Mouse (Mus musculus): Measurements from ENCODE around the gene Rnf186. TPM values are rescaled to one million over a fixed set of nuclear protein-coding genes. Genes with fewer than 3 reads are reported as not detected.

Gene Rnf186
- not detected for total RNA-seq (2021)

DNA sequence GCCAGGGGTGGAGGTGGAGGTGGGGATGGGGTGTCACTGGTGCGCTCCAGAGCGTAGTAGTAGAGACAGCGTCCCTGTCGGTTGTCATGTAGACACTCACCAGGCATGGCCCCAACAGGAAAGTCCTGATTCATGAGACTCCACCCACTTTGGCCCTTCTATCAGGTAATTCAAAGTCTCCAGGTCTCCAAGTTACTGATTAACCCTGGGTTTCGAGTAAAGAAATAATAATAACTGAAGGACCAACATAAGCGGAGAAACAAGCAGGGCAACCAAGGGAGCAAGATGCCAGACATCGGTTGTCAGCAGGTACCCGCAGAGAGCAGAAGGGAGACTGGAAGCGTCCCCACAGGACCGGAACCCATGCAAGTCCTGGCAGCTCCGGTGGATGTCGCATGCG lies at the start of gene Rnf186:
Gene Rnf186, plus strand, starts transcription at position 247 of the 400 bp plus-strand sequence.
- no peak for DNase-seq
- intact Hi-C loops (cut with DNase I): no loop called here

DNA sequence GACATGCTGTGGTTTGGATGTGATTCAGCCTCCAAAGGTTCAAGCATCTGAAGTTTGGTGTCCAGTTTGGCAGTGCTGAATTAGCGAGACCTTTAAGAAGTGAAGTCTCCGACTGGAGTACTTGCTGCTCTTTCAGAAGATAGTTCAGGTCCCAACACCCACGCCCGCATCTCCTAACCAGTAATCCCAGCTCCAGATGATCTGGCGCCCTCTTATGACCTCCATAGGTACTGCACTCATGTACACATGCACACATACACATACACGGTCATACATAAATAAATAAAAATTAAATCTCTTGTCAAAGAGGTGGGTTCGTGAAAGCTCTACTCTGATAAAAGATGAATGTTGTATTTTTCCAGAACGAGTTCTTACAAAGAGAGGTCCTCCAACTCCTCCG lies 49.6 kb upstream of the Rnf186 start:
- DNase-seq: no peak
- intact Hi-C loops (cut with DNase I): loop anchor here (10.0 kb wide), 1 partner anchor 338 kb away; no protein-coding TSS in a partner anchor

DNA sequence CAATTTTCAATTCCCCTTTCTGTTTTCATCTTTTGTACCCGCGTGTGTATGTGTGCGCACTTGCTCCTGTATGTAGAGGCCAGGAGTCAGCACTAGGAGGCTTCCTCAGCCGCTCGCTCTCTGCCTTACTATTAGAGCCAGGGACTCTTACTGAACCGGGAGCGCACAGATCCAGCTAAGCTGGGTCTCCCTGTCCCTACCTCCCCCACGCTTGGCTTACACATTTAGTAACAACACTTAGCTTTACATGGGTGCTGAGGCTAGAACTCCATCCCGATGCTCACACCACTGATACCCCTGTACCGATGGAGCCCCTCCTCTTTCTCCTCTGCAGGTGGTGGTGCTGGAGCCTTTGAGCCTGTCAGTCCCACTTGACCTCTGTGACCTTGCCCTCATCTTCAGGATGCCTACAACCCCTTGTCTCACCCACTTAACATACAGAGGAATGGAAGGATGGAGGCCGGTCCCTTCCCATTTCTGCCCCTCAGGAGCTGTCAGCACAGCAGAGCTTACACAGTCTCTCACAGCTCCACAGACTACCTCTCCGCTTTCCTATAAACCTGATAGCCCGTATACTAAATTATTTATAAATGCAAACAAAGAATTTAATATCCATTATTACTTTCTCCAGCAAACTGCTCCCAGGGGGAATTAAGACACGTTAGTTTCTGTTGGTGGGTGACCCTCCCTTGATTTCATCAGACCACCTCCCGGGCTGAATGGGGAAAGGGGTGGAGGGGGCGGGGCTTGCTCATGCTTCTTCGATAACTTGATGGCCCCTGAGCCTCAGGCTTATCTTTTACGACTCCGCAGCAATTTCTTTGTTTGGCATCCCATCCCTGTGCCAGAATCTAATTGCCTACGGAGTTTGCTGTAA lies 45.4 kb upstream of the Rnf186 start:
- intact Hi-C loops (cut with DNase I): loop anchor here (1.0 to 10.0 kb wide), 3 partner anchors 76 to 413 kb away; no protein-coding TSS in a partner anchor
- no peak for DNase-seq

DNA sequence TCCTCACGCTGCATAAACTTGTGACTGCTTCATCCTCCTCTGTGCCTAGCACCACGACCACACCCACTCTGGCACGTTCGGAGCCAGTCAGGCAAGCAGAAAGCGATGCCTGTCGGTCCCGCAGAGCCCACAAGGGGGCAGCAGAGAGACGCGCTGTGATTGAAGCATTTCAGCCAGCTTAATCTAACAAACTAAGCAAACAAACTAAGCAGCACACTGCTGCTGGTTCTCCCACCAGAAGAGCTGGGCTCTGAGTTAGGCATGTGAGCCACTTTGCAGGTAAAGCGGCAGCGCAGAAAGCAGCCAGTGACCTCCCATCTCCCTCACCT lies 44.8 kb upstream of the Rnf186 start:
- intact Hi-C loops (cut with DNase I): loop anchor here (1.0 to 10.0 kb wide), 3 partner anchors 75 to 413 kb away; no protein-coding TSS in a partner anchor
- DNase-seq: peak; percentile 96 to 98

DNA sequence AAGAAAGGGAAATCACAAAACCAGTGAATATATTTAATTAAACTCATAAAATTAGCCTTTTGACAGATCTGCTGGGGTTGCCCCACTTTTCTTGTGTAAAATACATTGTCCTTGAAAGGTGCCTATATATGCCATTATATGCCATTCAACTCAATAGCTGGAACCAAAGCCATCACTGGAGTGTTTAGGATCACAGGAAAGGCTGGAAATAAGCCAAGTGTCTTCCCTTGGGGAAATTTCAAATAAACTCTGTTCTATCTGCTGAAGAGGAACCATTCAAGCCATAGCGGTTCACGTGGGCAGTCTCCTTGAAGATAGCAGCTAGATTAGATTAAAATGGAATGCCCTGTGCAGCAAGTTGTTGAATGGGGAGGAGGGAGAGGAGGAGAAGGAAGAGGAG lies 41.4 kb upstream of the Rnf186 start:
- no peak for DNase-seq
- intact Hi-C loops (cut with DNase I): loop anchor here (10.0 kb wide), 1 partner anchor 409 kb away; no protein-coding TSS in a partner anchor

DNA sequence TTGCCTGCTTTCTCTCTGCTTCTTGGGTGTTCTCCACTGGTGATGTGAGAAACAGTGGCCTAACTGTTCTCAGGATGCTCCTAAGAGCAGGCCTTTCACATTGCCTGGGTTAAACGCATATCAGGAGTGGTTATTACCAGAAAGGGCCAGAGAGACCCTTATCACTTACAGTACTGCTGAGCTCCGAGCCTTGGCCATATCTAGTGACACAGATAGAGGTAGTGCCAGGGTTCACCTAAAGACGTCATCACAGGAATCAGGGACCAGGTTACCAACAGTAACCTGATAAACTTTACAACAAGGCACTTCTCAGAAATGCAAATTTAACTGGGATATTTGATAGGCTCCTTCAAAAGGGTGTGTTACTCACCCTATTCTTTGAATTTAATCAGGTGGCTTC lies 33.0 kb upstream of the Rnf186 start:
- intact Hi-C loops (cut with DNase I): no loop called here
- DNase-seq: no peak

DNA sequence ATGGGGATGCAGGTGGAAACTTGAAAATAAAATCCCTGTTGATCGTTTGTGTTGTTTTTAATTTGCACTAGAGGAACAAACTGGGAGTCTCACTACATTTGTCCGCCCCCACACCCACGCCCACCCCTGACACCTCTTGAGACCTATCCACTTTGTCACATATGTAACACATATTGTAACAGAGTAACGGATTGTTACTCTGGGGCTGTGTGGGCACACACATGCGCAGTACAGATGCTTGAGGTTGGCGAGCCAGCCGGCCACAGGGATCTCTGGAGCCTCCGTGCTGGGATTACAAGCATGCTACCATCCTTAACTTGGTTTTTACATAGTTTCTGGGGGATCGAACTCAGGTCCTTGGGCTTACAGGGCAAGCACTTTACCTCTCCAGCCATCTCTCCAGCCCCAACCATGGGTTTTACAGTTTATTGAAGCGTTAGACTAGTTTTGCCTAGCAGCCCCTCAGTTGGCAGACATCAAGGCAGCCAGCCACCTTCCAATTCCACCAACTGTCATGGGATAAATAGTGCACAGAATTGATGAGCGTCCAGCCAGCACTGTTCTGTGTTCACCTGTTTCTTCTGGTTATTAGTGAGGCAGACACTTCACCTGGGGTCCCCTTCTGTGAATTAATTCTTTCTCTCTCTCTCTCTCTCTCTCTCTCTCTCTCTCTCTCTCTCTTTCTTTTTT lies 32.3 kb upstream of the Rnf186 start:
- intact Hi-C loops (cut with DNase I): no loop called here
- DNase-seq: no peak

DNA sequence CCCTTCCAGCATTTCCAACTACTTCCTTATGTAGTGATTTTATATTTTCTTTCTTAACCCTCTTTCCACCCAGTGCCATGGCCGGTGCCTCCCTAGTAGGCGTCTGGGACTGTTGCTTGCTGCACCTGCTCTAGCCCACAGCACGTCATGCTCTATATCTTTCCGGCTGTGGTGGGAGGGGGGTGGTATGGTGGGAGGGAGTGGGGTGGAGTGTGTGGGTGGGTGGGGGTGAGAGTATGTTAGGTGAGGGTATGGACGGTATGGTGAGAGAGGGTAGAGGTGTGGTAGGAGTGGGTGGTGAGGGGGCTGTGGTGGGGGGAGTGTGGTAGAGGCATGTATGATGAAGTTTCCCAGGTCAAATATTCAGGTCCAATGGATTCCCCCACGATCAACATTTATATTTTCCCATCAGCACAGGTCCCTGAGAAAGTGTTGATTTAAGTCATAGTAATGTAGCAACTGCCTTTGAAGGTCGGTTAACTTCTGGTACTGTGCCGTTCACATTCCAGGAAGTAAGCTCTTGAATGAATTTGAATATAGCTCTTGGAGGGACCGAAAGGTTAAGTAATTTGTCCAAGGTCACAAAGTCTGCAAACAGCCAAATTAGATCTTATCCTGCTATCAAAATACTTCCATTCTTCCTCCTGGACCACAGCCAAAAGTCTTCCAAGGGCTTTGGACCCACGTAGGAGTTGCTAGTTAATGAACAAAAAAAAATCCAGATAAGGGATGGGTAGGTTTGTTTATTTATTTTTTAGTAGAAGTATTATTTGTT lies 28.2 kb upstream of the Rnf186 start:
- intact Hi-C loops (cut with DNase I): no loop called here
- DNase-seq: no peak

DNA sequence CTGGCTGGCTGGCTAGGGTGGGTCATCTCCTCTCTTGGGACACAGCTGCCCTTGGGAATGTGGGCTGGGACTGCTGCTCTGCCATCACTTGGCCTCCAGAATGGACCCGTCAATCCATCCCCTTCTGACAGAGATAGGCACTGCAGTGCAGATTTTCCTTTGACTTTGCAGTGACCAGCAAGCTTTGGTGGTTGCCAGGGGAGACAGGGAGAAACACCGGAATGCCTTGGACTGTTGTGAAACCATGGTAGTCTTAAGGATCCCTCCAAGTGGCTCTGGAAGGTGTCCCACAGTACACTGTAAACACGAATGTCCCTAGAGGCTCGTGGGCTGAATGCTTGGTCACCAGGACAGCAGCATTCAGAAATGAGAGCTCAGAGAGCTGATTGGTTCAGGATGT lies 27.4 kb upstream of the Rnf186 start:
- no peak for DNase-seq

DNA sequence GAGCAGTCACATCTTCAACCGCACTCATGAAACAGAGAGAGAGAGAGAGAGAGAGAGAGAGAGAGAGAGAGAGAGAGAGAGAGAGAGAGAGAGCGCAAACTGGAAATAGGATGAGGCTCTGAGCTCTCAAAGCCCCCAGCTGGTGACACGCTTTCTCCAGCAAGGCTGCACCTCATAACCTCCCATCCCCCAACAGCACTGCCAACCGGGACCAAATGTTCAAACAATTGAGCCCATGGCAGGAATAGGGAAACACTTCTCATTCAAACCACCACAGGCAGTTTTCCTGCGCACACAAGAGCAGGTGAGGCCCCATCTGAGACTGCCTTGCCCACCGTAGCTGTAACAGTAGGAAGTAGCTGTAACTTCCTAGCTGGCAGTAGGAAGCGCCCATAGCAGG lies 25.5 kb upstream of the Rnf186 start:
- intact Hi-C loops (cut with DNase I): no loop called here
- no peak for DNase-seq

More for the DNA sequence above, 27.4 kb upstream of the Rnf186 start:
- intact Hi-C loops (cut with DNase I): no loop called here

DNA sequence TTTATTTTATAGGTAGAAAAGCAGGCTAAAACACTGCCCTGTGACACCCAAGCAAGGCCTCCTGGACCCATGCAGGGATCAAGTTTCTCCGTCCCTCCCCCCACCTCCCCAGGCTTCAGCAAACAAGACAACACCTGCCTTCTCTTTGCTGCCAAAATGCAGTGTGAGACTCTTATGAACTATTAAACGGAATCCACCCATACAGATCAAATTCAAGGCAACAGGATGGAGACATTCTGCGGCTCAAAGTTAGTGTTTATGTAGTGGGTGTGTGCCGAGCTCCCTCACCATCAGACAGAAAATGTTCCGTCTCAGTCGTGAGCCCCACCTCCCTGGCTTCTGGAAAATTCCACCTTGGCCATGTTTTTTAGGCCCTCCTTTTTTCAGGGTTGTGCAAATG lies 24.9 kb upstream of the Rnf186 start:
- intact Hi-C loops (cut with DNase I): no loop called here
- no peak for DNase-seq

DNA sequence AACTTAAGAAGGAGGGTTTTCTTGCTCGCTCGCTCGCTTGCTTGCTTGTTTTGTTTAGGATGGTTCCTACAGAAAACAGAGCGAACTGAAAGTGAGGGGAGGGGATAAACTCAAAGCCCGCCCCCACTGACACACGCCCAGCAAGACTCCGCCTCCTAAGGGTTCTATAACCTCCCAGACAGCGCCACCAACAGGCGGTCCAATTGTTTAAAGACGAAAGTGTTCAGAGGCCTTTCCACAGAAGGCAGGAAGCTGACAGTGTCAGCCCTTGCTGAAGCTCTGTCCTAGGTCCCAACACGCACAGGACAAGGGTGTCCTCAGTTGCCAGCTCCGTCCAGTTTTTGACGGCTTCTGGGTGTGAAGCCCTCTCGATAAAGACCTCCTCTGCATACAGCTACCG lies 23.2 kb upstream of the Rnf186 start:
- DNase-seq: peak; percentile 76 to 85
- intact Hi-C loops (cut with DNase I): no loop called here

DNA sequence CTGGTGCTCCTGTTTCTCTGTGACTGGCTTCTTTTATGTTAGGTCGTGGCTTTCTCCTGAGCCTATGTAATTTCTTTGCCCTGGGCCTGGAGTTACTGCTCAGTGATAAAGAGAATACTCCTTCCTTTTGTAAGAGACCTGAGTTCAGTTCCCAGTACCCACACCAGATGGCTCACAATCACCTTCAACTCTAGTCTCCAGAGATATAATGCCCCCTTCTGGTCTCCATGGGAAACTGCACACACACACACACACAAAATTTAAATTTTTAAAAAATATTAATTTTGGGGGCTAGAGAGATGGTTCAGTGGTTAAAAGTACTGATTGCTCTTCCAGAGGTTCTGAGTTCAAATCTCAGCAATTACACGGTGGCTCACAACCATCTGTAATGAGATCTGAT lies 18.7 kb upstream of the Rnf186 start:
- intact Hi-C loops (cut with DNase I): no loop called here
- DNase-seq: no peak

DNA sequence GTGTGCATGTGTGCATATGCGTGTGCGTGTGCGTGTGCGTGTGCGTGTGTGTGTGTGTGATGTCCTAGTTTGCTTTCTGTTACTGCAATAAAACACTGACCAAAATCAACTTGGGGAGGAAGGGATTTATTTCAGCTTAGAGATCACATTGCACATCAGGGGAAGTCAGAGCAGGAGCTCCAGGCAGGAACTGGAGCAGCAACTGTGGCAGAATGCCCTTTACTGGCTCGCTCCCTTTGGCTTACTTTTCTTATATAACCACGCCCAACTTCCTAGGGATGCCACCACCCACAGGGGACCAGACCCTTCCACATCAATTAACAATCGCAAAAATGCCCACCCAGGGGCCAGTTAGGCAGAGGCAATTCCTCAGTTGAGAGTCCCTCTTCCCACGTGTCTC lies 8.3 kb upstream of the Rnf186 start:
- intact Hi-C loops (cut with DNase I): no loop called here
- no peak for DNase-seq

DNA sequence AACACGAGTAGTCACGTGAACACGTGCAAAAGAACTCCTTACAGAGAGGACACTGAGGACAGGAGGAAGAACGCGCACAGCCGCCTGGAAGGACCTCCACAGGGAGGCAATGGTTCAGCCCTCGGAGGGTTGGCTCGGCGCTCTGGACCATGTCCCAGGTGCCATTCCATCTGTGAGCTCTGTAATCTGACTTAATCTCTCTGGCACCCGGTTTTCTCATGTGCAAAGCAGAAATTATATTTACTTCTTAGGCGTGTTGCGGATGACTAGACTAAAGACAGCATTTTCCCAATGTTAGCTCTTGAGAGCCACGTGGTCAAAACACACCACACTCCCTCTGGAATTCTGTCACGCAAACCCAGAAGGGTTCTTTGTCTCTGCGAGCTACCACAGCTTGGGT lies 7.8 kb upstream of the Rnf186 start:
- DNase-seq: no peak
- intact Hi-C loops (cut with DNase I): no loop called here

DNA sequence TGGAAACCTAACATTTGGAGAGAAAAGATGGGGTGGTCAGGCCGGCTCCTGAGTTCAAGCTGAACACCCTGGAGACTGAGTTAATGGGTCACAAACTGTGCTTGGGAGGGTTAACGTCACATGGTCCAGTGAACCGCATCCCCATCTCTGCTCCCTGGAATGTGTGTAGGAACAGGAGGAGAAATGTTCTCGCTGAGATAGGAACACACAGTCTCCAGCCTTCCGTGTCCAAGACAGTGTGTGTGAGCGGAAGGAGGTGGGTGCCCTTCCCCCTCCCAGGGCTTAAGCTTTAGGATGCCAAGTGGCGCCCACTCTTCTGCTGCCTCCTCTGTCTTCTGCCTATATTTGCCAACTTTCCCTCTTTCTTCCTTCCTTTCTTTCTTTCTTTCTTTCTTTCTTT lies 7.0 kb upstream of the Rnf186 start:
- intact Hi-C loops (cut with DNase I): no loop called here
- DNase-seq: no peak

DNA sequence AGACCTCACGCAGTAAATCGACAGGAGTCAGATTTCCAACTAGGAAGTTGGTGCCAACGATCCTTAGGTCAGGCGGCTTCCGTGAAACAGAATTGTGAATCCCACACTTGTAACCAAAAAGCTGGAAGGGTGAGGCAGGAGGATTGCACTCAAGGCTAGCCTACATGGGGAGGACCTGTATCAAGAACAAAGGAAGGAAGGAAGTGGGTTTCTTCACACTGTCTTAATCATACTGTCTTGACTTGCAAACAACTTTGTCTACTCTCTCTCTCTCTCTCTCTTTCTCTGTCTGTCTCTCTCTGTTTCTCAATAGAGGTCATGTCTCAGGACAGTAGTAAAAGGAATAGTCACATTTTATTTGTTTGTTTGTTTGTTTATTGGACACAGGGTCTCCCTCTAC lies 4.2 kb upstream of the Rnf186 start:
- no peak for DNase-seq
- intact Hi-C loops (cut with DNase I): no loop called here

DNA sequence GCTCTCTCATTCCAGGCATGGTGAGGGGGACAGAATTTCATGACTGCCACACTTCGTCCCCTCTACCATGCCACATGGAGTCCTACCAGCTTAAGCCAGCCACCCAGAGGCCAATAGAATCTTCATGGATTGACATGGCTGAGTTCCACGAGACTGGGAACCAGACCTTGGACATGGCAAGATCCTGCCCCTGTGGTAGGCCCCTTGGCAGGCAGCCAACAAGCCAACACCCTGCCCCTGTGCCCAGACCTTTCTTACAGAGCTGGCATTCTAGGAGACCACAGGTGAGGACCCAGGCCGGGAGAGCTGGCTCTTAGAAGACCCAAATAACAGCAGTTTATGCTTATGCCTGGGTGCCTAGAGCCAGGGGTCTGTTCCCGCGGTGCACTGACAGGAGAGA lies 1.0 kb upstream of the Rnf186 start:
- intact Hi-C loops (cut with DNase I): no loop called here
- DNase-seq: no peak

DNA sequence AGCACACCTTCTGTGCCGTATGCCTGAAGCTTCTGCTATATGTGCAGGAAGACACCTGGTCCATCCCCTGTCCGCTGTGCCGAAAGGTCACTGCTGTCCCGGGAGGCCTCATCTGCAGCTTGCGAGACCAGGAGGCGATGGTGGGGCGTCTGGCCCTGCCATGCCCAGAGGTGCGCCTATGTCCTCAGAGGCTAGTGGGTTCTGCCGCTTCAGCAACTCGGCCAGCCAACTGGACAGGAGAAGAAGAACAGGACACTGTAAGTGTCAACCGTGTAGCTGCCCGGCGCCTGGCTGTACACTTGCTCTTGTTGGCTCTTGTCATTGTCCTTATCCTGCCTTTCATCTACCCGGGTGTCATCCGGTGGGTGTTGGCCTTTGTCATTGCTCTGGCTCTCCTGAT lies 573 bp downstream of the Rnf186 start:
- no peak for DNase-seq
- intact Hi-C loops (cut with DNase I): no loop called here

DNA sequence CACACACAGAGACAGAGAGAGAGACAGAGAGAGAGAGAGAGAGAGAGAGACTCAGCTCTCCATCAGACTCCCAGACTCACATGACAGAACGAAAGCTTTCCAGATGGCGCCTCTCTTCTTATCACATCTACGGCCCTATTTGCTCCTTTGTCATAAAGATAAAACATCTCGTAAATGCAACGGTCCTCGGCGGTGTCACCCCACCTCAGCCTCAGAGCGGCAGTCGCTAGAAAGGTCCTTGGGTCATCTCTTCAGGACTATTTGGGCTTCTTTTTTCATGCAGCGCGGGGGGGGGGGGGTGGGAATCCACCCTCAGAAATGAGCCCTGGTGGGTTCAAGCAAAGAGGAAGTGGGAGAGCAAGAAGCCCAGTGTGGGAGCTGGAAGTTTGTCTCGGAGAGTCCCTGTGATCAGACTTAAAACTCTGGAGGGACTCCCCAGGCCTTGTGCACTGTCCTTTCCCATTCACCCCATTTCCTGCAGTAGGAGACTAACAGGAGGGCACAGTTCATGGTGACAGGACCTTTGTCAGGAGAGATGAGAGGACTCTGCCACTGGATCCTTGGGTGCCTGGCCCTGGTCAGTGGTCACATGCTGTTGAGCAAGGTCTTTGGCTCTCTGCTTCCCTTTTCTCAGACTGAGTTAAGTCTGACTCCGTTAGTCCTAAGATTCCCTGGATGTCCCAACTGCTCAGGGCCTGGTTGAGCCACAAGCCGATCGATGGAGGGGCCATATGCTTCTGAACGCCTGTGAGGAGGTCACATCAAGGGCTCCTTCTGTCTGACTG lies 2.1 kb downstream of the Rnf186 start:
- no peak for DNase-seq
- intact Hi-C loops (cut with DNase I): no loop called here

DNA sequence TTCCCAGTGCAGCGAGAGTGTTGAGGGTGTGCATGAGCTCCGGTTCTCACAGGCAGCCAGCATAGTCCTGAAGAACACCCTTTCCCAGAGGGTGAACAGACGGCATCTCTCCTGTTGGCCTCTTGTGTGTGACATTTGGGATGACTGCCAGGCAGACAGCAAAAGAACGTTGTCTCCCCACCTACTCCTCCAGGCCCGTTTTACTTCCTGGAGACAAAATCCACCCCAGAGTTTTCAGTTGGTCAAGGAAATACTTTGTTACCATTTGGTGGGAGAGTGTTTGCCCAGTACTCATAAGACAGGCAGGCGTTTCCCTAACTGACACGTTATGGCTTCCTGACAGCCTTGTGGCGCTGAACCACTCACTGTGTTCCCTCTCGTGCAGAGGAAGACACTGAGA lies 2.8 kb downstream of the Rnf186 start:
- intact Hi-C loops (cut with DNase I): no loop called here
- DNase-seq: no peak

Data from heart, postnatal 36 days (tissue).